Mouse (Mus musculus) ES-E14 (cell line): ENCODE data around the gene Tacc2.

Source experiments
- HCFC1 ChIP-seq: IDR thresholded peaks from 2 replicates; pipeline ENCODE4 v1.6.1; 2012; ENCODE audit warnings: low read length, inconsistent platforms, borderline replicate concordance; ENCODE audit not compliant: insufficient read depth
- ZC3H11A ChIP-seq: IDR thresholded peaks from 2 replicates; pipeline ENCODE4 v1.6.1; 2012; ENCODE audit warnings: low read depth, mild to moderate bottlenecking, inconsistent platforms, low read length, borderline replicate concordance
- ZNF384 ChIP-seq: IDR thresholded peaks from 2 replicates; pipeline ENCODE4 v1.6.1; 2012; ENCODE audit warnings: low read depth, low read length, inconsistent platforms

- TF ChIP-seq HCFC1: no peak
- no peak for TF ChIP-seq ZNF384
- TF ChIP-seq ZC3H11A: no peak
Measured at GRCm38 (mm10) chr7:130793671-130794070, 216.4 kb downstream of the Tacc2 start.
